Mouse (Mus musculus): ENCODE data around the gene BC017158.

The BC017158 gene

GRCm38 (mm10) chr7:128307851-128308250 lies 9.9 kb upstream of the BC017158 start:
- no peak for DNase-seq (ENCODE audit: low spot score)

GRCm38 (mm10) chr7:128304907-128305306 lies 6.9 kb upstream of the BC017158 start:
- no peak for DNase-seq (ENCODE audit: low spot score)

GRCm38 (mm10) chr7:128304198-128304597 lies 6.2 kb upstream of the BC017158 start:
- DNase-seq (ENCODE audit: low spot score): no peak

- DNase-seq (ENCODE audit: low spot score): no peak
Measured at GRCm38 (mm10) chr7:128302151-128302550, 4.2 kb upstream of the BC017158 start.

- no peak for DNase-seq (ENCODE audit: low spot score)
Measured at GRCm38 (mm10) chr7:128300952-128301351, 3.0 kb upstream of the BC017158 start.

- no peak for DNase-seq (ENCODE audit: low spot score)
Measured at GRCm38 (mm10) chr7:128298481-128299342, 742 bp upstream of the BC017158 start.

GRCm38 (mm10) chr7:128297291-128297616 lies 716 bp downstream of the BC017158 start:
- no peak for DNase-seq (ENCODE audit: low spot score)

- DNase-seq (ENCODE audit: low spot score): no peak
Measured at GRCm38 (mm10) chr7:128296514-128296913, 1.5 kb downstream of the BC017158 start.

- DNase-seq (ENCODE audit: low spot score): no peak
Measured at GRCm38 (mm10) chr7:128294785-128295184, 3.2 kb downstream of the BC017158 start.

GRCm38 (mm10) chr7:128288923-128289544 lies 8.9 kb downstream of the BC017158 start:
- DNase-seq (ENCODE audit: low spot score): no peak

GRCm38 (mm10) chr7:128285060-128285459 lies 12.9 kb downstream of the BC017158 start:
- DNase-seq (ENCODE audit: low spot score): no peak

- no peak for DNase-seq (ENCODE audit: low spot score)
Measured at GRCm38 (mm10) chr7:128284047-128284446, 13.9 kb downstream of the BC017158 start.

- no peak for DNase-seq (ENCODE audit: low spot score)
Measured at GRCm38 (mm10) chr7:128282532-128283244, 15.3 kb downstream of the BC017158 start.

- no peak for DNase-seq (ENCODE audit: low spot score)
Measured at GRCm38 (mm10) chr7:128281765-128282164, 16.2 kb downstream of the BC017158 start.

- no peak for DNase-seq (ENCODE audit: low spot score)
Measured at GRCm38 (mm10) chr7:128279750-128280149, 18.2 kb downstream of the BC017158 start.

- no peak for DNase-seq (ENCODE audit: low spot score)
Measured at GRCm38 (mm10) chr7:128276051-128276450, 21.9 kb downstream of the BC017158 start.

GRCm38 (mm10) chr7:128271496-128271895 lies 26.5 kb downstream of the BC017158 start:
- DNase-seq (ENCODE audit: low spot score): no peak

GRCm38 (mm10) chr7:128270431-128270850 lies 27.5 kb downstream of the BC017158 start:
- DNase-seq (ENCODE audit: low spot score): no peak

GRCm38 (mm10) chr7:128267813-128268212 lies 30.2 kb downstream of the BC017158 start:
- DNase-seq (ENCODE audit: low spot score): no peak

GRCm38 (mm10) chr7:128267391-128267790 lies 30.6 kb downstream of the BC017158 start:
- no peak for DNase-seq (ENCODE audit: low spot score)

- DNase-seq (ENCODE audit: low spot score): no peak
Measured at GRCm38 (mm10) chr7:128266056-128266455, 31.9 kb downstream of the BC017158 start.

- no peak for DNase-seq (ENCODE audit: low spot score)
Measured at GRCm38 (mm10) chr7:128265411-128265810, 32.6 kb downstream of the BC017158 start, which contains the start of gene Slc5a2. Gene Slc5a2, plus strand, starts transcription at chr7:128265657.

Data from urinary bladder, postnatal 10 days (tissue).